Mouse (Mus musculus) stomach, postnatal 0 days (tissue): ENCODE results near the gene Nrbf2. TPM values are rescaled to one million over a fixed set of nuclear protein-coding genes. Genes with fewer than 3 reads are reported as not detected.
A peak's percentile ranks its signal among the peaks of the same experiment; 100 is the strongest.

Source experiments
- ATAC-seq: fragments of 200-750 bp; cut with Nextera tagmentation; 2 replicates; pipeline ENCODE4 v1.8.0; 2017; ENCODE audit not compliant: low FRiP score, low TSS enrichment
- DNase-seq: peaks from one replicate; pipeline ENCODE4 v3.0.0-alpha.2; 2016; ENCODE audit warnings: low spot score
- H3K27ac ChIP-seq: fragments of 300-500 bp; sonication (generic); replicated peaks from 2 replicates; pipeline ENCODE4 v1.5.1; 2014; ENCODE audit warnings: mild to moderate bottlenecking, control low read depth
- H3K27me3 ChIP-seq: fragments of 300-500 bp; sonication (generic); 2 replicates; pipeline ENCODE4 v1.6.1; 2014; ENCODE audit warnings: low read length; ENCODE audit not compliant: control insufficient read depth, insufficient read depth
- H3K36me3 ChIP-seq: fragments of 300-500 bp; sonication (generic); 2 replicates; pipeline ENCODE4 v1.6.1; 2014; ENCODE audit warnings: low read length, mixed read lengths; ENCODE audit not compliant: control insufficient read depth, insufficient read depth
- H3K4me1 ChIP-seq: fragments of 300-500 bp; sonication (generic); replicated peaks from 2 replicates; pipeline ENCODE4 v1.6.1; 2014; ENCODE audit warnings: antibody characterized with exemption; ENCODE audit not compliant: control insufficient read depth, insufficient read depth
- H3K4me2 ChIP-seq: fragments of 300-500 bp; sonication (generic); replicated peaks from 2 replicates; pipeline ENCODE4 v1.6.1; 2014; ENCODE audit warnings: low read depth, mild to moderate bottlenecking, control low read depth, moderate library complexity
- H3K4me3 ChIP-seq: fragments of 300-500 bp; sonication (generic); 2 replicates; pipeline ENCODE4 v1.5.1; 2014; ENCODE audit warnings: low read depth, low read length, control low read depth
- H3K9ac ChIP-seq: fragments of 300-500 bp; sonication (generic); 2 replicates; pipeline ENCODE4 v1.6.1; 2014; ENCODE audit warnings: mild to moderate bottlenecking, low read length, control low read depth, mixed read lengths
- H3K9me3 ChIP-seq: fragments of 300-500 bp; sonication (generic); 2 replicates; pipeline ENCODE4 v1.6.1; 2016; ENCODE audit warnings: low read length; ENCODE audit not compliant: control insufficient read depth
- CTCF ChIP-seq: IDR thresholded peaks from 2 replicates; pipeline ENCODE4 v1.5.1; 2016; ENCODE audit warnings: antibody characterized with exemption, low read depth, mild to moderate bottlenecking, moderate library complexity
- EP300 ChIP-seq: optimal IDR thresholded peaks from 2 replicates; pipeline ENCODE3; 2016; ENCODE audit warnings: antibody characterized with exemption
- WGBS: fragments of 180-500 bp; shearing (Covaris S2); extraction: QIAGEN DNeasy Blood & Tissue Kit; methylation state at CpG from one replicate; pipeline ENCODE4 v1.1.7; 2014; 5-methylcytosine and 5-hydroxymethylcytosine counted together
- polyA plus RNA-seq: library from polyadenylated mRNA; unstranded; fragments of >200 nt; fragmentation: Nextera tagmentation; extraction: Ambion mirVana; gene quantifications from 2 replicates; pipeline ENCODE4 v1.2.1, GENCODE M21; 2015

Nrbf2 gene
- polyA plus RNA-seq, 1 experiment from 2014 or later = 34.6 TPM

DNA sequence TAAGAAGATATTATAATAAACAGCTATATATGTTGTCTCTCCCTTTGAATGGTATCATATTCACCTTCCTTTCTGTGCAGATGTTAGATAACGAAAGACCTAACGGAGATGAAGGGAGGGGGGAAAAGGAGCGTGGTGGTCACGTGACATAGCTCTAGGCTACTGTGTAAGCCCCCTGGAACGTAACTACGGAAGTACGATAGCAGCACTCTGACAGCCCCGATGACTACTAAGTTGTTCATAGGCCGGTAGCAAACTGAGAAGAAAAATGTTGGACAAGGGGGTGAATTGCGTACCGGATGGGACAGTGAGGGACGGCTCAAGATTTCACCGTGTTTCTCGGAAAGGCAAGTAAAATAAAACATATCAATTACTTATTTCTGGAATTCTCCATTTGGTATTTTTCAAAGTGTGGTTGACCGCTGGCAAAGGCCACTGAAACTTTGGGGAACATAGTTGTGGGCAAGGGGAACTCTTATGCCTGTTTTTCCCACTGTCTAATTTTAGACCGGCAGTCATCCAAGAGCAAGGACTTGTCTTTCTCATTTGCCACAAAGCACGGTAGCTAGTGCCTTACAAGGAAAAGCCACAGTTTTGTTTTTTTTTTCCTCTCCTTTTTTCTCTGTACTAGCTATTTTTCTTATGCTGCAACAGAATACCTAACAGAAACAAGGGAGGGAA is 12.2 kb upstream of the Nrbf2 start:
- 82% methylated on average over 17 of the region's 17 CpGs for WGBS
- TF ChIP-seq CTCF (no peak), EP300 (no peak)
- DNase-seq (no peak), ATAC-seq (no peak)
- Histone ChIP-seq H3K36me3 (no peaks in the 10 kb centered on the region), H3K4me1 (no peaks in the 10 kb centered on the region), H3K9ac (no peak overlapping the region), H3K27me3 (no peaks in the 10 kb centered on the region), H3K9me3 (no peaks in the 10 kb centered on the region), H3K27ac (no peak overlapping the region), H3K4me2 (no peak overlapping the region), H3K4me3 (no peak overlapping the region)

DNA sequence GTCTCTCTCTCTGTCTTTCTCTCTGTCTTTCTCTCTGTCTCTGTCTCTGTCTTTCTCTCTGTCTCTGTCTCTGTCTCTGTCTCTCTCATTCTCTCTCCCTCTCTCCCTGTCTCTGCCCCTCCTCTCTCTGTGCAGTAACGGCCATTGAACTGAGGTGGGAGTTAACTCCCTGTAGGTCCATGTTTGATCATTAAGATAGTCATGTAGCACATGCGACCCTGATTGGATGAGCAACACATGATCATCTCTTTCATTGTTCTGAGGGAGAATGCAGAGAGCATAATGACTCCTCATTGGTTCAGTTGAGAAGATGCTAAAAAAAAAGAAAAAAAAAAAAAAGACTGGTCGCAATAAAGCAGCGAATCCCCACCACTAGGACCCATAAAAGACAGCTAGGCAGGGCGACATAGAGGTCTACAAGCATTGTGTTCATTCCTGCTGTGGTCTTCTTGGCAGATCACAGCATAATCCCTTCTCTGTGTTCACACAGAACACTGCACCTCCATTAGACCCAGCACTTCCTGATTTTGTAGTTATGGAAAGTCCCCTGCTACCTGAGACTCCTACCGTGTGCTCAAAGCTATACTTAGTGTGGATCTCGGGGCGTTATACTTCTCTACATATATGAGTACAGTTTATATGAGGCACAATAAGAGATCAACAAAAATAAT is 11.5 kb upstream of the Nrbf2 start:
- no peaks in the 10 kb centered on the region for H3K36me3 ChIP-seq
- WGBS = 83% methylated on average over 8 of the region's 8 CpGs

DNA sequence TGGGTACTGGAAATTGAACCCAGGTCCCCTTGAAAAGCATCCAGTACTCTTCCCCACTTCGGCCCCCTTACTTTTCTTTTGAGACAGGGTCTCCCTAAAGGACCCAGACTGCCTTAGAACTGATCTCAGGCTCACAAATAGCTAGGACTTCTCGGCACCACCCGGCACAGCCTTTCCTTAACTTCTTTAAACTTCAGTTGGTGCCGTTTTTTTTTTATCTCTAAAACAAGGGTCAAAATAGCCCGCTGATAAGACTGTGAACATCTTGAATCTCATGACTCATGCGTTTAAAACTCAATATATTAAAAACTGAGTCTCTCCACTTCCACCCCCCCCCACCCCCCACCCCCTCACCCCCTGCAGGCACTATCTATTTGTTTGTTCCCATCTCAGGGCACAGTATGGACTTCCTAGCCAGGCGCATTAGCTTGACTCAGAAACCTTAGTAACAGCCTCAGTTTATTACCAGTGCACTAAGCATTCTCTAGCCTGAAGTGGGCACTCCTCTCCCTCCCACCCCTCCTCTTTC is 10.9 kb upstream of the Nrbf2 start:
- WGBS = 74% methylated on average over 7 of the region's 7 CpGs
- Histone ChIP-seq H3K36me3 (no peaks in the 10 kb centered on the region), H3K9me3 (no peaks in the 10 kb centered on the region), H3K27me3 (no peaks in the 10 kb centered on the region), H3K27ac (no peak overlapping the region), H3K4me1 (no peaks in the 10 kb centered on the region), H3K4me2 (no peak overlapping the region), H3K4me3 (no peak overlapping the region), H3K9ac (no peak overlapping the region)
- TF ChIP-seq CTCF (no peak), EP300 (no peak)
- DNase-seq = no peak
- no peak for ATAC-seq

More for the DNA sequence above, 11.5 kb upstream of the Nrbf2 start:
- no peak overlapping the region for H3K9ac ChIP-seq
- no peaks in the 10 kb centered on the region for H3K27me3 ChIP-seq
- no peaks in the 10 kb centered on the region for H3K4me1 ChIP-seq
- ATAC-seq (no peak), DNase-seq (no peak)
- no peak overlapping the region for H3K27ac ChIP-seq
- H3K9me3 ChIP-seq = no peaks in the 10 kb centered on the region
- no peak overlapping the region for H3K4me3 ChIP-seq
- H3K4me2 ChIP-seq = no peak overlapping the region
- no peak for TF ChIP-seq CTCF
- TF ChIP-seq EP300 = no peak

DNA sequence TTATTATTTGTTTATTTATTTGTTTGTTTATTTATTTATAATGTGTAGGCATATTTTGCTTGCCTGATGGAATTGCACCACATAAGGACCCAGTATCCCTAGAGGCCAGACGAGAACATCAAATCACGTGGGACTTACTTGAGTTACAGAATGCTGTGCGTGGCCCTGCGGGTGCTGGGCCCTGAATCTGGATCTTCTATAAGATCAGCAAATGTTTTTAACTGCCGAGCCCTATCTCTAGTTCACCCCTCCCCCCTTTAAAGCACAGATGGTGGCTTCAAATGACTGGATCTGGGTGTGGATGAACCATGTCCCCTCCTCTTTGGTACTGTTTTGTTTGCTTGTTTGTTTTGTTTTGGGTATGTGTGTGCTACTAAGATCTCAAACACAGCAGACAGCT is 10.2 kb upstream of the Nrbf2 start:
- WGBS = 74% methylated on average over 5 of the region's 5 CpGs
- ATAC-seq = no peak
- H3K9me3 ChIP-seq = no peaks in the 10 kb centered on the region
- H3K9ac ChIP-seq = no peak overlapping the region
- H3K27me3 ChIP-seq = no peaks in the 10 kb centered on the region
- H3K4me3 ChIP-seq = no peak overlapping the region
- H3K36me3 ChIP-seq = no peaks in the 10 kb centered on the region
- no peak for DNase-seq
- H3K4me2 ChIP-seq = no peak overlapping the region
- no peaks in the 10 kb centered on the region for H3K4me1 ChIP-seq
- no peak for TF ChIP-seq EP300
- no peak for TF ChIP-seq CTCF
- no peak overlapping the region for H3K27ac ChIP-seq

DNA sequence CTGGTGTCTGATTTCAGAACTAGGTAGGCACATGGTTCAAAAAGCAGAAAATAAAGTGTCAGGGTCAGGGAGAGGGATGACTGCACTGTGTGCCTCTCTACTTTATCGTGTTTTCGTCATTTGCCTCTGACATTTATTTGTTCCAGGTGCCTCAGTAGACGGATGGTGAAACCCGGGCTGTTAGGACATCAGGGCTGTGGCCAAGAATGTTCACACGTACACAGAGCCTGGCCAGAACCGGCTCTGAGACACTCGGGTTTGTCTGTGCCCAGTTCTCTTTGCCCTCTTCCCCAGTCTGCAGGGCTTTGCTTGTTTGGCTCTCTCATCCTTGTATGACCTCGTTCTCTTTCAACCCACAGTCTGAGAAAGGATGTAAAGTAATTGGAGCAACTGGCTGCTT is 6.0 kb upstream of the Nrbf2 start:
- H3K36me3 ChIP-seq = no peaks in the 10 kb centered on the region
- ATAC-seq (0 out of 2 replicates have a peak, but pooled peaks have one; percentile 28), DNase-seq (no peak)
- no peak overlapping the region for H3K27ac ChIP-seq
- no peak overlapping the region for H3K4me3 ChIP-seq
- TF ChIP-seq EP300 = no peak
- no peak for TF ChIP-seq CTCF
- H3K9ac ChIP-seq = no peak overlapping the region
- no peaks in the 10 kb centered on the region for H3K27me3 ChIP-seq
- no peaks in the 10 kb centered on the region for H3K9me3 ChIP-seq
- H3K4me1 ChIP-seq = no peaks in the 10 kb centered on the region
- no peak overlapping the region for H3K4me2 ChIP-seq
- 40% methylated on average over 8 of the region's 8 CpGs for WGBS

DNA sequence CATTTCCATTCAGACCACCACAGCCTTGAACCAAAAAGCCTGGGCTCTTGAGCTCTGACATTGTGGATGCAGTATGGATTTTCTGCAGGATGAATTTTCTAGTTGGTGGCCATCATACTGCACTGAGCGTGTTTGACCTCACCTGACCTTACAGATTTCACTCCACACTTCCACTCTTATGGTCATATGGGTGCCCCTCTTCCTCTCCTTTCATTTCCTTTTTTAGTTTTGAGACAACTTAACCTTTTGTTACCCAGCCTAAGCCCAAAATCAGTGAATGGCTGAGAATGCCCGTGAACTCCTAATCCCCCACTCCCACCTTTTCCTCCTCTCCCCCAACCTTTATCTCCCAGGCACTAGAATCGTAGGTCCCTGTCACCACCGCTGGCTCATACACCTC is 5.5 kb upstream of the Nrbf2 start:
- Histone ChIP-seq H3K9ac (no peak overlapping the region), H3K4me3 (no peak overlapping the region), H3K27ac (0 out of 2 replicates have a peak overlapping the region, but pooled peaks have one; percentile 18), H3K27me3 (no peaks in the 10 kb centered on the region), H3K36me3 (no peaks in the 10 kb centered on the region), H3K4me2 (no peak overlapping the region), H3K9me3 (no peaks in the 10 kb centered on the region), H3K4me1 (no peaks in the 10 kb centered on the region)
- 68% methylated on average over 4 of the region's 4 CpGs for WGBS
- no peak for ATAC-seq
- no peak for DNase-seq
- TF ChIP-seq CTCF (no peak), EP300 (no peak)
